Mouse (Mus musculus) brown adipose tissue, adult 24 weeks (tissue): Measurements from ENCODE around the gene Cpm. TPM values are rescaled to one million over a fixed set of nuclear protein-coding genes. Genes with fewer than 3 reads are reported as not detected.

Experiments
- H3K27ac ChIP-seq: fragments of 200-500 bp; replicated peaks from 2 replicates; pipeline ENCODE4 v1.5.1; 2012; ENCODE audit warnings: low read depth, mild to moderate bottlenecking, low read length
- H3K4me1 ChIP-seq: fragments of 200-500 bp; 2 replicates; pipeline ENCODE4 v1.6.1; 2012; ENCODE audit warnings: low read length, mixed read lengths; ENCODE audit not compliant: control insufficient read depth, insufficient read depth, insufficient read length
- H3K4me3 ChIP-seq: fragments of 200-500 bp; 2 replicates; pipeline ENCODE4 v1.5.1; 2012; ENCODE audit warnings: low read depth, mild to moderate bottlenecking, low read length, moderate library complexity; ENCODE audit not compliant: insufficient read depth
- polyA plus RNA-seq: library from polyadenylated mRNA; stranded (reverse); fragments of >200 nt; gene quantifications from 2 replicates; pipeline ENCODE4 v1.2.4, GENCODE M21; 2012; ENCODE audit not compliant: missing spikeins, insufficient read depth, insufficient read length

Cpm gene
- polyA plus RNA-seq, 1 experiment: 1.1 TPM

DNA sequence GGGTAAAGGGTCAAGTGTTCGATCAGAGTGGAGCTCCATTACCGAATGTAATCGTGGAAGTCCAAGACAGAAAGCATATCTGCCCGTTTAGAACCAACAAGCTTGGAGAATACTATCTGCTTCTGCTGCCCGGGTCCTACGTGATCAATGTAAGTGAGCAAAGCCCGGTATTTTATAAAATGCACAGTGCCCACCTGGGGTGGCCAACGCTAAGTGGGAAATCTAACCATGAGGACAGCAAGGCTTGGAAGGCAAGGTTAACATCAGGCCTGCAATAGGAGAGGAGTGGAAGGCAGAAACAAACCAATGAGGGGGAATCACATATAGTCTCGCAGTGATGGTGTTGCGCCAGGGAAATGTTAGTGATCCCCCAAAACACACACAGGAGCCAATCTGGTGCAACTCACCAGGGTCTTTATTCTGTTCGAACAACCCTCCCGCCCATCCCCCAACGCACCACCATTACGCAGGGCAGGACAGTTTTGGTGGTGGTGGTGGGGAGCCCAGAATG, 50.7 kb downstream of the Cpm start:
- H3K4me1 ChIP-seq: no peaks in the 10 kb centered on the region
- H3K27ac ChIP-seq: no peak overlapping the region
- H3K4me3 ChIP-seq: no peak overlapping the region

DNA sequence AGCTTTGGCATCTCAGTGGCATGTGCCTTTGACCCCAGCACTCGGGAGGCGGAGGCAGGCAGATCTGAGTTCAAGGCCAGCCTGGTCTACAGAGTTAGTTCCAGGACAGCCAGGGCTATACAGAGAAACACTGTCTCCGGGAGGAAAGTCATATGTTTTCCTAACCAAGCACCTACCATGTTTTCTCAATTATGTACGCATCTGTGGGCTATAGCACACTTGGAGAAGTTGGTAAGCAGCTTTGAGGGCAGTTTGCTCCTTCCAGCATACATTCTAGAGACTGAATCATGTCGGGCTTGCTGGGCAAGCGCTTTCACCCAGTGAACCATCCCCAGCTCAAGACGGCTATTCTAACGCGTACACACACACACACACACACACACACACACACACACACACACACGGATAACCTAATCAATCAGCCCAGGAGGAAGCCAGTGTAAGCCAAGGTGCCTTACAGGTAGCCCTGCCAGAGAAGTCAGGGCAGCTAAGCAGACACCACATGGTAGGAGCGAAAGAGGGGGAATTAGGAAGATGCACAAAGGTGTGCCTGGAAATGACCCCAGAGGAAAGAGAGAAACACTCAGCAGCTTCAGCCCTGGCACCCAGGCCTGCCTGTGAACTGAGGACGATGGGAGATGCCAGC, 51.7 kb downstream of the Cpm start:
- Histone ChIP-seq H3K4me1 (no peaks in the 10 kb centered on the region), H3K27ac (no peak overlapping the region), H3K4me3 (no peak overlapping the region)

DNA sequence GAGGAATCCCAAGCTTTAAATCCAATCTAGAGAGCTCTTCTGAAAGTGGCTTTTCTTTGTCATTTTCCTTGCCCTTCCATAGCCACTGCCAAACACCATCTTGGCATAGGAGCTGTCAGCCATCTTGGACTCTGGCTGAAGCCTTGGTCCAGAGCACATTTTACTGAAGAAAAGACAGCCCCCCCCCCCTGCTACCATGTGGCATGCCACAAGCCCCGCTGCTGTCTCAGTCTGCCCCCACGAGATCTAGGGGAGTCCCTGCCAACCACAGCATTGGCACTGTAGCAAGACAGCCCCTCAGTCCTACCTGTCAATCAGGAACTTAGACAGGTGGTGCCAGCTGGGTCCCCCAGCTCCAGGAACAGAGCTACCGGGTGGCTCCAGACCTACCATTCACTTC, 52.2 kb downstream of the Cpm start:
- Histone ChIP-seq H3K4me1 (no peaks in the 10 kb centered on the region), H3K27ac (no peak overlapping the region)

DNA sequence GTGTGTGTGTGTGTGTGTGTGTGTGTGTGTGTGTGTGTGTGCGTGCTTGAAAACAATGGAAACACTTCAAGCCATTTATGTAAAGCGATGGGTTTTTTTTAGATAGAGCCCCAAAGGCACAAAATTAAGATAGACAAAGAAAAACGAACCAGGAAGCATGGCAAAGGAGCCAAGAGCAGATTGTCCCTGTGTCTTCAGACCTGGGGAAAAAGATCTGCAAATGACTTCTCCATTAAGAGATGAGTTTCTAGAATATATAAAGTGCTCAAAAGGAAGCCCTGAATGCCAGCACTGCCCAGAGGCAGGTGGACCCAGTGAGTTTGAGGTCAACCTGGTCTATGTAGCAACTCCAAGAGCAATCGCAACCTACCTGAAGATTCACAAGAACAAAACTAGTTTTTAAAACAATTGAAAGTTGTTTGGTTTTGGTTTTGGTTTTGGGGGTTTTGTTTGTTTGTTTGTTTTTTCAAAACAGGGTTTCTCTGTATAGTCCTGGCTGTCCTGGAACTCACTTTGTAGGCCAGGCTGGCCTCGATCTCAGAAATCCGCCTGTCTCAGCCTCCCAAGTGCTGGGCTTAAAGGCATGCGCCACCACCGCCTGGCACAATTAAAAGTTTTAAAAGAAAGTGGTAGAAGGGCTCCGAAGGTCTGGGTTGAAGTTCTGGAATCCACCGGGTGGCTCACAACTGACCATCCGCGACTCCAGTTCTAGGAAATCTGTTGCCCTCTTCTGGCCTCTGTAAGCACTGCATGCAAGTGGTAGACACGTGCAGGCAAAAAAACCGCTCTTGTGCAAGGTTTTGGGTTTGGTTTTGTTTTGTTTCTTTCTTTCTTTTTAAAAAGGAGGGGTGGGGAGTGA, 52.9 kb downstream of the Cpm start:
- H3K4me3 ChIP-seq: no peak overlapping the region
- H3K4me1 ChIP-seq: no peaks in the 10 kb centered on the region
- H3K27ac ChIP-seq: no peak overlapping the region

More for the DNA sequence above, 52.2 kb downstream of the Cpm start:
- no peak overlapping the region for H3K4me3 ChIP-seq

DNA sequence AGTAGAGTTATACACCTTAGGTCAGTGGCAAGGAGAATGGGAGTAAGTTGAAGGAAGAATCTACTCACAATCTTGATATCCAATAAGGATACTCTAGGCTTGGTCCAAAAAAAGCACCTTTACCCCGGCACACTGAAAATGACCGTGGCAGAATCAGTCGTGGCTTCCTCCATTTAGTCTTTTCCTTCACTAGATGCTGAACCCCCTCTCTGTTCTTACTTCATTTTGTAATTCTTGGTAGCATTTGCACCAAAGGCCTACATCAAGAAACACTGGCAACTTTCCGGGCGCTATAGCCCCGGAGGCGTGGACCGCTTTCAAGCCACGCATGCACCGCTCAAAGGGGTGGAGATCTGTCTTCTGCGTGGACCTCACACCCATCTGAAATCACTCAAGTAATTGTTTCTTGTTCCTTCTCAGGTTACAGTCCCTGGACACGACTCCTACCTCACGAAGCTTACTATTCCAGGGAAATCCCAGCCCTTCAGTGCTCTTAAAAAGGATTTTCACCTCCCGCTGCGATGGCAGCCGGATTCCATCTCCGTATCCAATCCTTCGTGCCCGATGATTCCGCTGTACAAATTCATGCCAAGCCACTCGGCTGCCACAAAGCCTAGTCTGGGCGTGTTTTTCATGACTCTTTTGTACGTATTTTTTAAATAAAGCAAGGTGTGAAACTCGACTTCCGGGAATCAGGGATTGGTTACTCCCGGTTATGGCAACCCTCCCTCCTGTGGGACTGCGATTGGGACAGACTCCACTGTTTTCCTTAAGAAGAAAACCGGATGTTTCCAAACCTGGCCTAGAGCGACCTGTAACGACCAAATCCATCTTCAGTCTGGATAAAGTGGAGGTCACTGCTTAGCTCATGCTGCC, 53.8 kb downstream of the Cpm start:
- Histone ChIP-seq H3K4me1 (no peaks in the 10 kb centered on the region), H3K27ac (no peak overlapping the region), H3K4me3 (peak overlapping the region; percentile 31; the same call in 1 of the 2 replicates)

DNA sequence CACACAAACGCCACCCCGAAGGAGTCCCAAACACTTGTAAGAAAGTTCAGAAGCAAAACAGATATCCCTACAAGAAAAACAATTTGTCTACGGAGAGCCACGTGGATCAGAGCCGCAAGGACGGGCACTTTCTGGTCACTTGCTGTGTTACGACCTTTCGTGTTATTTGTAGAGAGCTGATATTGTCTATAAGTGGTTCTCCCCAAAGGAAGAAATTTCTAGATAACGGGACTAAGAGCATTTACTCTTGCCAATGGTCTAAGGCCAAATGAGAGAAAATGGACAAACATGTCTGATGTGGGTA, 54.4 kb downstream of the Cpm start:
- H3K4me3 ChIP-seq: no peak overlapping the region
- H3K27ac ChIP-seq: no peak overlapping the region

DNA sequence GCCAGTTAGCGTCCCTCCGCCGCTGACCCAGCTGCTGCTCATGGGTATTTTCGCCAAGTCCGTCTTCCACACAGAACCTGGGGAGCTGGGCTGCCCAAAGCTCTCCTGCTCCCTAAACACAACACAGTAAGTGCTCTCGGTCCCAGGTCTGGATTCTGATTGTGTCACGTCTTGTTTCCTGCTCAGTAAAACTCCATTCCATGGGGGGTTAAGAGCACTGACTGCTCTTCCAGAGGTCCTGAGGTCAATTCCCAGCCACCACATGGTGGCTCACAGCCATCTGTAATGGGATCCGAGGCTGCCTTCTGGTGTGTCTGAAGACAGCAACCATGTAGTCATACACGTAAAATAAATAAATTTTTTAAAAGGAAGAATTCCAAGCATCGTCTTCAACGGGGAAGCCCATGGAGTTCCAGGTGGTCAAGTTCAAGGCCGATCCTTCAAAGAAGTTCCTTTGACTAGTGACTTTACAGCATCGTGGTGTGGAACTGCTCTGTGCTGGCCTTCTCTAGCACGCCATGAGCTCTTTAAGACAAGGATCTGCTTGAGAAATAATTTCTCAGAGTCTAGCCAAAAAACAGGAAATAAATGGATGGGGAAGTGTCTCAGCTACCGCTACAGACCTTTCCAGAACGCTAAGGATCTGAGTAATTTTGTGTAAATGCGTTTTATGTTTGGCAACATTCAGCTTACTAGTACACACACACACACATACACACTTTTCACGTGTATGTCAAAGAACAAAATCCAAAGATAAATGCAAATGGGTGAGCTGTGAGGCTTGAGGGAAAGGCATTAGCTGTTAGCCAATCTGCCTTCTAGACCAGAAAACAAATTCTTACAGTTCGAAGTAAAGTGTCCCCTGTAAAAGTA, 55.2 kb downstream of the Cpm start:
- Histone ChIP-seq H3K4me3 (no peak overlapping the region), H3K27ac (no peak overlapping the region), H3K4me1 (no peaks in the 10 kb centered on the region)

More for the DNA sequence above, 54.4 kb downstream of the Cpm start:
- H3K4me1 ChIP-seq: no peaks in the 10 kb centered on the region

DNA sequence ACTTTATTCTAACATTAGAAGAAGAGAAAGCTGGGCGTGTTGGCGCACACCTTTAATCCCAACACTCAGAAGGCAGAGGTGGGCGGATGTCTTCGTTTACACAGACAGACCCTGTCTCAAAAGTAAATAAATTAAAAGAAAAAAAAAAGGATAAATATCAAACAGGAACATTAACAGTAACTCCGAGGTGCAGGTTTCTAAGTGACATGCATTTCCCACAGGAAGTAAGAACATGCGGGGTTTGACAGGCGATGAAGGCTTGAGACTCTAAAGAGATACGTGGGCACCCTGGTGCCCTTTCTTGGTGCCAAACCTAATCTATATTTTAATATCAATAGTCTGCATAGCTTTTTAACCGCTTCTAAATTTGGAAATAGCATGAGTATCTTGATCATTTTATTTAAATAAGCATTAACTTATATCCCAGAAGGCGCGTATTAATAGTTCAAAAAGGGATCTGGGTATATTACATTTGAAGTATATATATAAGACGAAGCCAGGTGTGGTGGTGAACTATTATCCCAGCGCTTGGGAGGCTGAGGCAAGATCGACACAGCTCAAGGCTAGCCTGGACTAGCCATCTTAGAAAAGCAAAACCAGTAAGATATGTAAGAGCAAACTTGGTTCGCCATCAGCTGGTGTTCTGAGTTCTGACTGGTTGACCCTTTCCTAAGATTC, 56.0 kb downstream of the Cpm start:
- H3K27ac ChIP-seq: no peak overlapping the region
- H3K4me1 ChIP-seq: no peaks in the 10 kb centered on the region
- H3K4me3 ChIP-seq: no peak overlapping the region

DNA sequence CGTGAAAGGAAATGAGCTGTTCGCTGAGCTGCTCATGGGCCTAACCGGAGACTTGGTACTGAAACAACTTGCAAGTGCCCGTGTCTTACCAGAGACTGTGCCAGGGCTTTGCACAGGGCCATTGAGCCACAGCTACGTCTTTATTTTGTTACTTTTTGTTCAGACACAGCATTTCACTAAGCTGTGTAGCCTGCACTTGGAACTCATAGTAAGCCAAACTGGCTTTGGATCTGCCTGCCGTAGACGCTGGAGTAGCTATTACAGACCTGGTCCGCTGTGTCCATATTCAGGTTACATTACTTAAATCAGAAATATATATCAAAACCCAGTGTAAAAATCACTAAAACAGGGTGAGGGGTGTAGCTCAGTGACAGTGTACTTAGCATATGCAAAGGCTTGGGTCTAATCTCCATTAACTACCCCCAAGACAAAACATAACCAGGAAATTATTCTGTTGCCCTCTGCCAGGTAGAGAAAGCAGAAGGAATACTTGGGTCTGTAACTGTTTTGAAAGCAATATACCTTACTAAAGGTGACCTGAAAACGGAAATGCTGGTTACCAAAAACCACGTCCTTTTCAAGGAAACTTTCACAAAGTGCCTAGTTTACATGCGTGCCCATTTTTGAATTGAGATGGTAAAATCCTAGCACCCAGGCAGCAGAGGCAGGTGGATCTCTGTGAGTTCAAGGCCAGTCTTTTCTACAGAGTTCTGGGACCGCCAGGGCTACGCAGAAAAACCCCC, 56.7 kb downstream of the Cpm start:
- H3K4me3 ChIP-seq: no peak overlapping the region
- H3K27ac ChIP-seq: no peak overlapping the region
- no peaks in the 10 kb centered on the region for H3K4me1 ChIP-seq

DNA sequence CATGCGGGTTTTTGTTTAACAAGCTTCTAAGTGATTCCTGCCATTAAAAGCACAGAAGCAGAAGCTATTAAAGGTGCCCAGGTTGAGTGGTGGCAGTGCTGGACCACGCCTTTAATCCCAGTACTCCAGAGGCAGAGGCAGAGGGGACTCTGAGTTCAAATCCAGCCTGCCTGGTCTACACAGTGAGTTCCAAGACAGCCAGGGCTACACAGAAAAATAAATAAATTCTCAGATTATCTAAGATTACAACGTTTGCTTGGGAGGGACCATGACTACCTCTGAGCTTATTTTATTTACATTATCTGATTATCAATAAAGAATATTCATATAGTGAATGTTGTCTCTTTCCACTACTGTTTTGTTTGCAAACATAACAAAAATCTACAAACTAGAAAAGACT, 57.7 kb downstream of the Cpm start:
- no peak overlapping the region for H3K4me3 ChIP-seq
- no peaks in the 10 kb centered on the region for H3K4me1 ChIP-seq
- no peak overlapping the region for H3K27ac ChIP-seq

DNA sequence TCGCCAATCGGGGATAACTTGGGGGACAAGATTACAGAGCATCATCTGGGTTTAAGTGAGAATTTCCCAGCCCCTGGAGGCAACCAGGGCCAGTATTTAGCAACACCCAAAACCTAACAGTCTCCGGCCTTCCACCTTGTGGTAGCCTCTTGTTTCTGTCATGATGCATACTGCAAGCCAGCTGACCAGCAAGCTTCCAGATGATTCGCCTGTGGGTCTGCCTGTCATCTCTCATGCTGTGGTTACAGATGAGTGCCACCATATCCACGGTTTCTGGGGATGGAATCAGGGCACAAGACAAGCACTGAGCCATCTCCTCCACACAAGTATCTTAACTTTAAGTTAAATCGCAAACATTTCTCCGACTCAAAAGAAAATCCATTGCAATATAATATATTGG, 58.3 kb downstream of the Cpm start:
- H3K4me3 ChIP-seq: no peak overlapping the region
- no peak overlapping the region for H3K27ac ChIP-seq
- no peaks in the 10 kb centered on the region for H3K4me1 ChIP-seq

DNA sequence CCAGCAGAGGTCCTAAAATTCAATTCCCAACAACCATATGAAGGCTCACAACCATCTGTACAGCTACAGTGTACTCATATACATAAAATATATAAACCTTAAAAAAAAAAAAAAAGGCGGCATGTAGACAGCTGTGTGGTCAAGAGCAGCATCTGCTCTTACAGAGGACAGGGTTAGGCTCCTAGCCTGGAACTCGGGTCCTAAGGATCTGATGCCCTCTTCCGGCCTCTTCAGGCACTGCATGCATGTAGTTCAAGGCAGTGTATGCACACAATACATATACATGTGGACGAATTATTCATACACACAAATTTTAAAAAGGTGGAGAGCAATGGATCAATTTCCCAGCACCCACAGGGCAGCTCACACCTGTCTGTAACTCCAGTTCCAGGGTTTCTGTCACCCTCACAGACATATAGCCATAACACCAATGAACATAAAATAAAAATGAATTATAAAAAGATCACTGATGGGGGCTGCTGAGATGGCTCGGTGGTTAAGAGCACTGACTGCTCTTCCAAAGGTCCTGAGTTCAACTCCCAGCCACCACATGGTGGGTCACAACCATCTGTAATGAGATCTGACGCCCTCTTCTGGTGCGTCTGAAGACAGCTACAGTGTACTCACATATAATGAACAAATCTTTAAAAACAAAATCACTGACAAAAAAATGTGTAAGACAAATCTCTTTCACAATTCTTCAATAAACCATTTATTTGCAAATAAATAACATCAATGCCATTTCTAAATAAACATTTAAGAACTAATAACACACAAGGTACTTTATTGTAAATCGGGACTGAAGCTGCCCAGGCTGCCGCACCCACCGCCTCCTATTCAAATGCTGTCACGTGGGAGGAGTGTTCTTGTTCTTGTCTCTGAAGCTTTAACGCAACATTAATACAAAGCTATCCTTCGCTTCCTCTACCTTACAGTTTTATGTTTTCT, 59.2 kb downstream of the Cpm start:
- H3K4me3 ChIP-seq: no peak overlapping the region
- no peaks in the 10 kb centered on the region for H3K4me1 ChIP-seq
- no peak overlapping the region for H3K27ac ChIP-seq
